Mouse (Mus musculus) subcutaneous adipose tissue, adult 2 months (tissue): Measurements from ENCODE around the gene Plekhh1. TPM values are rescaled to one million over a fixed set of nuclear protein-coding genes. Genes with fewer than 3 reads are reported as not detected.

Experiments used
- polyA plus RNA-seq: library from polyadenylated mRNA; depleted of rRNA; stranded (reverse); fragments of >200 nt; gene quantifications from 2 replicates; pipeline ENCODE4 v1.2.3, GENCODE M21; 2012; ENCODE audit warnings: low replicate concordance; rRNA removed

Gene Plekhh1
- 0.27 and 8.7 TPM in 2 replicates for polyA plus RNA-seq

GRCm38 (mm10) chr12:79028911-79029861 lies at the start of gene Plekhh1:
Plekhh1 (plus strand) TSS chr12:79029163.

GRCm38 (mm10) chr12:79007126-79007753 lies 21.7 kb upstream of the Plekhh1 start, which contains the start of gene Tmem229b:
Tmem229b (minus strand) TSS chr12:79007627.

GRCm38 (mm10) chr12:79089182-79089812 lies 60.3 kb downstream of the Plekhh1 start, which contains the start of gene Pigh:
Pigh (minus strand) TSS chr12:79089651.

GRCm38 (mm10) chr12:79130299-79131177 lies 101.6 kb downstream of the Plekhh1 start, which contains the start of gene Arg2:
Arg2 (plus strand) TSS chr12:79130777.

Other genes starting within 250 kb of the Plekhh1 start
- gene Atp6v1d, start 167.5 kb upstream of the Plekhh1 start, polyA plus RNA-seq: 16.8 and 17.1 TPM in 2 replicates
- 16.7 and 21.8 TPM in 2 replicates for gene Eif2s1, start 167.3 kb upstream of the Plekhh1 start, polyA plus RNA-seq
- 0.40 and 2.6 TPM in 2 replicates for gene Plek2, start 122.2 kb upstream of the Plekhh1 start, polyA plus RNA-seq
- 16.5 and 38.3 TPM in 2 replicates for gene Tmem229b, start 21.5 kb upstream of the Plekhh1 start, polyA plus RNA-seq
- 9.9 and 16.5 TPM in 2 replicates for gene Pigh, start 60.5 kb downstream of the Plekhh1 start, polyA plus RNA-seq
- 6.8 TPM in 1 of 2 replicates, not detected in the other for gene Arg2, start 101.6 kb downstream of the Plekhh1 start, polyA plus RNA-seq
- gene Vti1b, start 143.5 kb downstream of the Plekhh1 start, polyA plus RNA-seq: 37.8 and 40.4 TPM in 2 replicates
- 14.1 and 16.8 TPM in 2 replicates for gene Rdh11, start 163.1 kb downstream of the Plekhh1 start, polyA plus RNA-seq
- 1.0 and 1.5 TPM in 2 replicates for gene Rdh12, start 179.8 kb downstream of the Plekhh1 start, polyA plus RNA-seq